Mouse (Mus musculus): ENCODE measurements at regions not wholly inside any gene's neighbourhood (a gene's known extent, or its start where the extent isn't known, plus 50 kb on each side); places are given as distances from the start of the nearest gene placed in this dataset.

- DNase-seq (ENCODE audit: low spot score in 2 of 2), result no peak
These were observed 100.0 kb downstream of the Tmem30b start for GRCm38 (mm10) chr12:73446148-73446547.

- no peak for DNase-seq (ENCODE audit: low spot score in 2 of 2)
These were observed 100.6 kb downstream of the Tmem30b start for GRCm38 (mm10) chr12:73445562-73445961.

- no peak for DNase-seq (ENCODE audit: low spot score in 2 of 2)
These were observed 101.1 kb downstream of the Tmem30b start for GRCm38 (mm10) chr12:73445128-73445527.

- DNase-seq (ENCODE audit: low spot score in 2 of 2), result no peak
These were observed 104.9 kb downstream of the Tmem30b start for GRCm38 (mm10) chr12:73441326-73441725.

- no peak for DNase-seq (ENCODE audit: low spot score in 2 of 2)
These were observed 111.5 kb downstream of the Tmem30b start for GRCm38 (mm10) chr12:73434684-73435083.

GRCm38 (mm10) chr12:73432546-73432945, 113.6 kb downstream of the Tmem30b start:
- DNase-seq (ENCODE audit: low spot score in 2 of 2), result no peak

GRCm38 (mm10) chr12:73428171-73428570, 118.0 kb downstream of the Tmem30b start:
- no peak for DNase-seq (ENCODE audit: low spot score in 2 of 2)

GRCm38 (mm10) chr12:73424814-73425213, 121.4 kb downstream of the Tmem30b start:
- DNase-seq (ENCODE audit: low spot score in 2 of 2), result no peak

GRCm38 (mm10) chr12:73417101-73417500, 129.1 kb downstream of the Tmem30b start:
- DNase-seq (ENCODE audit: low spot score in 2 of 2), result no peak

- no peak for DNase-seq (ENCODE audit: low spot score in 2 of 2)
These were observed 129.8 kb downstream of the Tmem30b start for GRCm38 (mm10) chr12:73416367-73416897.

- DNase-seq (ENCODE audit: low spot score in 2 of 2), result no peak
These were observed 129.3 kb downstream of the Slc38a6 start for GRCm38 (mm10) chr12:73415856-73416366.

GRCm38 (mm10) chr12:73413439-73414196, 127.0 kb downstream of the Slc38a6 start:
- DNase-seq (ENCODE audit: low spot score in 2 of 2), result no peak

GRCm38 (mm10) chr12:73412500-73412899, 125.9 kb downstream of the Slc38a6 start:
- DNase-seq (ENCODE audit: low spot score in 2 of 2), result no peak

GRCm38 (mm10) chr12:73410924-73411323, 124.3 kb downstream of the Slc38a6 start:
- DNase-seq (ENCODE audit: low spot score in 2 of 2), result no peak

GRCm38 (mm10) chr12:73409481-73410085, 123.0 kb downstream of the Slc38a6 start:
- DNase-seq (ENCODE audit: low spot score in 2 of 2), result no peak

GRCm38 (mm10) chr12:73408614-73409013, 122.0 kb downstream of the Slc38a6 start:
- no peak for DNase-seq (ENCODE audit: low spot score in 2 of 2)

- DNase-seq (ENCODE audit: low spot score in 2 of 2), result no peak
These were observed 121.6 kb downstream of the Slc38a6 start for GRCm38 (mm10) chr12:73408165-73408564.

GRCm38 (mm10) chr12:73406556-73407087, 120.0 kb downstream of the Slc38a6 start:
- no peak for DNase-seq (ENCODE audit: low spot score in 2 of 2)

- DNase-seq (ENCODE audit: low spot score in 2 of 2), result no peak
These were observed 119.0 kb downstream of the Slc38a6 start for GRCm38 (mm10) chr12:73405583-73405982.

- no peak for DNase-seq (ENCODE audit: low spot score in 2 of 2)
These were observed 118.5 kb downstream of the Slc38a6 start for GRCm38 (mm10) chr12:73405106-73405505.

- DNase-seq (ENCODE audit: low spot score in 2 of 2), result no peak
These were observed 117.4 kb downstream of the Slc38a6 start for GRCm38 (mm10) chr12:73403906-73404474.
